Mouse (Mus musculus): Measurements from ENCODE around the gene Smarcb1. TPM values are rescaled to one million over a fixed set of nuclear protein-coding genes. Genes with fewer than 3 reads are reported as not detected.

The Smarcb1 gene
- polyA plus RNA-seq (2015; fragmentation: Nextera tagmentation; extraction: Ambion mirVana), result 336 and 349 TPM in 2 replicates

DNA sequence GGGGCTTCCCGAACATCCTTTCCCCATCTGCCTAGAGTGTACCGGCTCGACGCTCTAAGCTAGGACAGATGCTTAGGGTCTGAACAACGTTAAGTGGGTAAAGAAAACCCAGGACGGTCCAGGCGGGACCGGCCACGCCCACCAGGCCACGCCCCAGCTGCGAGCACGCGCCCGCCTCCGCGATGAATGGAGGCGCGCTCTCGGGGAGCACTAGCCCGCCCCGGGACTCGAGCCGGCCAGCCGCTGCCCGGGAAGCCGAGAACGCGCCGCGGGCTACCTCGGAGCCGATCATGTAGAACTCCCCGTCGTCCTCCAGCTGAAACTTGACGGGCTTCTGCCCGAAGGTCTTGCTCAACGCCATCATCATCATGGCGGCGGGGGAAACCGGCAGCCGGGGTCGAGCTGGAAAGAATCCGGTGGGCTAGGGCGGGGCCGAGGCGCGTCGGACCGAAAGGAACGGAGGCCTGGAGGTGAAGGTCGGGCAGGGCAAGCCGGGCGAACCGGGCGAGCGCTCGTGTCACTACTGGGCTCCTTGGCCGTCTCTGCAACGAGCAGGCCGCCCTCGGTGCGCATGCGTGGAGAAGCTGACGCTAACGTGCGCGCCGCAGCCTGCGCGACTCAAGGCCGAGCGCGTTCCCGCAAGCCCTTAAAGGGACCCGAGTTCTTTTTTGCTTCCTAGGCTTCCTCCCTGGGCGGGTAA, at the start of gene Smarcb1:
Smarcb1 (minus strand) TSS at position 592 of the 700 bp plus-strand sequence.
- under 1% methylated on average over 75 of the region's 76 CpGs for WGBS
- Histone ChIP-seq H3K4me1 (peaks cover 41% of the 10 kb centered on the region), H3K4me2 (peak within 1 kb of the TSS; percentile 81), H3K4me3 (peak within 1 kb of the TSS; percentile 91), H3K9ac (peak within 1 kb of the TSS; percentile 96), H3K27ac (peak within 1 kb of the TSS; percentile 97), H3K36me3 (ENCODE audit: poor library complexity, severe bottlenecking) (peaks cover 32% of the 10 kb centered on the region), H3K27me3 (no peaks in the 10 kb centered on the region), H3K9me3 (replicated peaks) (no peaks in the 10 kb centered on the region)
- ATAC-seq, result peak; percentile 93

DNA sequence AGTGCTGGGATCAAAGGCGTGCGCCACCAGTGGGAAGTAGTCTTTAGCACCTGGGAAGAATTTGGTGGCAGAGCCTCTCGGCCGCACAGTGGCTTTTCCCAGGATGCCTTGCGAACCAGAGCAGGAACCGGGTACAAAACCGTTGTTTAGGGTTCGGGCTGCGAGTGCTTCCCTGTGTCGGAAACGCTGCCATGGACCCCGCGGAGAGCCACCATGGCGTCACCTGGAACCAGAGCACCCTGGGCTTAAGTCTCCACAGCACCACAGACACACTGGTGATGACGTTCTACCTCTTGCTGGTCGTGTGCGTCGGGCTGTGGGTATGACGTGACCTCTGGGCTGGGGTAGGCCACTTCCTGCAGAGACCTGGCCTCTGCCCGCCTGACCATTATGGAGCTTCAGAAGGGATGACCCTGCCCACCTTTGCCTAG, 33.0 kb upstream of the Smarcb1 start, which contains the start of gene Gm5134:
Gm5134 (plus strand) TSS at position 134 of the 431 bp plus-strand sequence.
- WGBS, result 38% methylated on average over 20 of the region's 20 CpGs
- peaks cover 34% of the 10 kb centered on the region for H3K27me3 ChIP-seq
- peaks cover 13% of the 10 kb centered on the region for H3K4me1 ChIP-seq
- H3K27ac ChIP-seq, result no peak within 1 kb of the TSS
- no peaks in the 10 kb centered on the region for H3K36me3 ChIP-seq (ENCODE audit: poor library complexity, severe bottlenecking)
- 0 out of 2 replicates have a peak within 1 kb of the TSS, but pooled peaks have one; percentile 40 for H3K9ac ChIP-seq
- H3K9me3 ChIP-seq (replicated peaks), result no peaks in the 10 kb centered on the region
- ATAC-seq, result no peak
- peak within 1 kb of the TSS; percentile 43 for H3K4me2 ChIP-seq
- peak within 1 kb of the TSS; percentile 2; the same call in 1 of the 2 replicates for H3K4me3 ChIP-seq

DNA sequence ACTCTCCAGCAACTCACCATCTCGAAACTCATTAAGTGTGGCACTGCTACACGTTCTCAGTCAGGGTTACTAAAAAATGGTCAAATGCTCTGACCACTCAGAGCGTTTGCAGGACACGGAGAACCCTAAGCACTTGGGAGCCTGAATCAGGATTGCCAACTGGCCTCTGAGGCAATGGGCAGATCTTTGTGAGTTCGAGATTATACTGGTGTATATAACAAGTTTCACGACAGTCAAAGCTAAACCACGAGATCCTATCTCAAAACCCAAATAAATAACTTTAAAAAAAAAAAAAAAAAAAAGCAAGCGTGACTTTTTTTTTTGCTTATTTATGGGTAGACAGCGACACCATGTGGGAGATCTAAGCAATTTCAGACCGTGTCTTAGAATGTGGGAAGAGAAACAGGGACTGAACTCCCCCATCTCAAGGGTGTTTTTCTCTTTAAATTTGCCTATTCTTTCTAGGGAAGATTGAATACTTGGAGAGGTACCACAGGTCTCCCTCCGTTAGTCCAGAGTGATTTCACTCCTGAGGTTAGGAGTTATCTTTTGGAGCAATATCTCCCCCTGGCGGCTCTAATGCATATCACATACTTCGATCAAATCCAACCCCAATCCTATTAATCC, 30.1 kb upstream of the Smarcb1 start:
- peak; percentile 54 for ATAC-seq
- Histone ChIP-seq H3K4me2 (peak overlapping the region; percentile 80), H3K9me3 (replicated peaks) (no peaks in the 10 kb centered on the region), H3K4me3 (peak overlapping the region; percentile 42), H3K4me1 (peaks cover 13% of the 10 kb centered on the region), H3K9ac (peak overlapping the region; percentile 64), H3K27ac (no peak overlapping the region), H3K27me3 (peaks cover 35% of the 10 kb centered on the region), H3K36me3 (ENCODE audit: poor library complexity, severe bottlenecking) (no peaks in the 10 kb centered on the region)
- 4% methylated on average over 13 of the region's 13 CpGs for WGBS

DNA sequence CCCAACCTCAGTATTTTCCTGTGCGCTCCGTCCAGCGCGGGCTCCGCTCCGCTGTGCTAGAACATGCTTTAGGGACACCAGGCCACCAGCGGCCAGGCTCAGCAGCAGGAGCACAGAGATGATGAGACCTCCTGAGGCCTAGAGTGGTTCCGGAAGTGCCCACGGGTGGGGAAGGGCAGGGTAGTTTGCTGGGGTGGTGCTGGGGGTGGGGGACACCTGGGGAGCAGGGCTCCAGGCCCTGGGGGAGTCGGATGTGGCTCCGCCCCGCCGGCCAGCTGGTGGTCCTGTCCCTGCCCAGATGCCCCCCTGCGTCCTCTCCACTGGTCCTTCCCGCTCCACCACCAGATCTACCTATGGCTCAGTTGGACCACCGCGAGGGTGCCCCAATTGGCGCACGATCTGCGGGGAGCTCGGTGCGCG, 29.4 kb upstream of the Smarcb1 start:
- H3K36me3 ChIP-seq (ENCODE audit: poor library complexity, severe bottlenecking), result no peaks in the 10 kb centered on the region
- ATAC-seq, result peak; percentile 65
- peak overlapping the region; percentile 64 for H3K9ac ChIP-seq
- H3K4me2 ChIP-seq, result peak overlapping the region; percentile 80
- H3K27me3 ChIP-seq, result peaks cover 35% of the 10 kb centered on the region
- H3K27ac ChIP-seq, result no peak overlapping the region
- H3K4me1 ChIP-seq, result peaks cover 13% of the 10 kb centered on the region
- WGBS, result 1% methylated on average over 23 of the region's 23 CpGs
- no peaks in the 10 kb centered on the region for H3K9me3 ChIP-seq (replicated peaks)
- peak overlapping the region; percentile 42 for H3K4me3 ChIP-seq

DNA sequence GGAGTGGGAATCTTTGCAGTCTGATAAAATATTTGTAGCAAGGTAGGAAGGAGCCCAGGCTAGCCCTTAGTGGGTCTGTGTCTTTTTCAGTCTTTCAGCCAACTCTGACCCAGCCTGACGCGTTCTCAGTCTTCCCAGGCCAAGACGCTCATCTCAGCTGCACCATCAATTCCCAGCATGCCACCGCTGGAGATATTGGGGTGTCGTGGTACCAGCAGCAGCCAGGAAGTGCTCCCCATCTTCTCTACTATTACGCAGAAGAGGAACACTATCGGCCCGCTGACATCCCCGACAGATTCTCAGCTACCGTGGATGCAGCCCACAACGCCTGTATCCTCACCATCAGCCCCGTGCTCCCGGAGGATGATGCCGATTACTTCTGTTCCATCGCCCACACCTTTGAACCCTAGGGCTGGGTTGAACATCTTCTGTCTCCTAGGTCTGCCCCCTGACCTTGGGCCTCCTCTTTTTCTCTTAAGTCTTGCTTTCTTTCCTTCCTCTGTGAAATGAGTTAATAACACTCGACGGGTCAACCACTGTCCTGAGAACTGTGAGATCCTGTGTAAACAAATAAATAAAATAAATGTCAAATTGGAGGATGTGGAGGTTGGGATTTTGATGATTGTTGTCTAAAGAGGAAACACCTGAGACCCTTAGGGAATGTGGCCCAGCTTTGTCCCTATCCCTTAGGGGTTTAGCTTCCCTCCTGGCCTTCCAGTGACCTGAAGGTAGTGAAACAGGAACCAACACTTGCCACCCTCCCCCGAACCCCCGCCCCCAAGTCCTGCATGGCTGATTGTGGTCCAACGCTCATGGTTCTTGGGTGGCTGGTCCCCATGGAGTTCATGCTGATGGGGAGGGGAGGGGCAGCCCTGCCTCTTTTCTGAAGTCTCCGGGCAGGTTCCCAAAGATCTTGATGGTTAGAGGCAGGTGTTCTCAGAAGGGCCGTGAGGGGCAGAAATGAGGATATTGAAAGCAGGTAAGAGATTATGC, 27.9 kb upstream of the Smarcb1 start:
- peaks cover 13% of the 10 kb centered on the region for H3K4me1 ChIP-seq
- H3K9ac ChIP-seq, result no peak overlapping the region
- H3K27me3 ChIP-seq, result peaks cover 32% of the 10 kb centered on the region

DNA sequence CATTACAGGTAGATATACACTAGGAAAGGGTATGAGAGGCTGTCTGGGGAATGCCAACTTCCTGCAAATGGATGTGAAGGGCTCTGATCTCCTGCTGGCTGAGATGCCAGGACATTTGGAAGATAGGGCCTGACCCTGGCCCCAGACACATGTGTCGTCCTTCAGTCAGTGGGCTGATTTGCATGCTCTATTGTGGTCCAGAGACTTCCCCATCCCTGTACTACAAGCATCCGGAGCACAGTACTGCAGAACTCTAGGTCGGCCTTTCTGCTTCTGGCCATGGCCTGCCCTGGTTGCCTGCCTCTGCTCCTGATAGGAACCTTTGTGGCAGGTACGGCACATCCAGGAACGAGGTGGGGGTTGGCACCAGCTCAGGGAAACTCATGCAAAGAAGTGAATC, 26.7 kb upstream of the Smarcb1 start:
- Histone ChIP-seq H3K4me1 (peaks cover 18% of the 10 kb centered on the region), H3K27me3 (peaks cover 24% of the 10 kb centered on the region), H3K9me3 (replicated peaks) (no peaks in the 10 kb centered on the region), H3K36me3 (ENCODE audit: poor library complexity, severe bottlenecking) (no peaks in the 10 kb centered on the region), H3K4me2 (no peak overlapping the region), H3K9ac (no peak overlapping the region), H3K4me3 (no peak overlapping the region), H3K27ac (no peak overlapping the region)
- WGBS, result 82% methylated on average over 5 of the region's 5 CpGs
- no peak for ATAC-seq

More for the DNA sequence above, 27.9 kb upstream of the Smarcb1 start:
- no peaks in the 10 kb centered on the region for H3K36me3 ChIP-seq (ENCODE audit: poor library complexity, severe bottlenecking)
- H3K4me3 ChIP-seq, result no peak overlapping the region
- H3K27ac ChIP-seq, result no peak overlapping the region
- H3K9me3 ChIP-seq (replicated peaks), result no peaks in the 10 kb centered on the region
- WGBS, result 83% methylated on average over 22 of the region's 22 CpGs
- H3K4me2 ChIP-seq, result no peak overlapping the region
- no peak for ATAC-seq

DNA sequence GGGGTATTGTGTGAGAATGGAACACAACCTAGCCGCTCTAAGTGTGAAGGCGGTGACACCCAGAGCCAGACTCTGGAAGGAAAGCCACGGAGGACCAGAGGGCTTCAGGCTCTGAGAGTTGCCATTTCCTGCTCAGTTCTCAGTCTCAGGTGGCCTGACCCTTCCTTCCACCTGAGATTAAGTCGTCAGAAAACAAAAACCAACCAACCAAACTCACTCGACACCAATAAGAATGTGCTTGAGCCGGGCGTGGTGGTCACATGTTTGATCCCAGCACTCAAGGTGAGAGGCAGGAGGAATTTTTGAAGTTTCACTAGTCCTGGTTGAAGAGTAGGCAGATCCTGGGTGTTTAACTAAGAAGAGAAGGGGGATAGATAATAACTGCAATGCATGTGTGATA, 24.5 kb upstream of the Smarcb1 start:
- H3K4me2 ChIP-seq, result no peak overlapping the region
- 88% methylated on average over 7 of the region's 7 CpGs for WGBS
- ATAC-seq, result no peak
- no peak overlapping the region for H3K4me3 ChIP-seq
- H3K36me3 ChIP-seq (ENCODE audit: poor library complexity, severe bottlenecking), result no peaks in the 10 kb centered on the region
- peaks cover 13% of the 10 kb centered on the region for H3K4me1 ChIP-seq
- peaks cover 17% of the 10 kb centered on the region for H3K27me3 ChIP-seq
- H3K9ac ChIP-seq, result no peak overlapping the region
- no peaks in the 10 kb centered on the region for H3K9me3 ChIP-seq (replicated peaks)
- H3K27ac ChIP-seq, result no peak overlapping the region

DNA sequence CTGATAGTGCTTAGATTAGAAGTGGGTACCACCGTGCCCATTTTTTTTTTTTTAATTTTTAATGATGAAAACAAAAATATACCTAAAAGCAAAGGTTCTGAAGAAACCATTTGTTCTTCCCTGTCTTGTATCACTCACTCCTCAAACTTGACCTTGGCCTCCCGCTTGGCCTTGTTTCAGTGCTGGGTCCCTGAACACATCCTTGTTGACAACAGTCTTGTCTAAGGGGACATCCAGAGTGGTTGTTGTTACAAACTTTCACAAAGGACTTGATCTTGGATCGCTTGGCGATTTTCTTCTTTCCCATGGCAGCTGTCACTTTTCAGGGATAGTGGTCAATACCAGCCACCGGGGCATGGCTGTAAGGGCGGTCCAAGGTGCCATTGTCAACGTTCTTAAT, 23.8 kb upstream of the Smarcb1 start:
- no peak overlapping the region for H3K27ac ChIP-seq
- no peaks in the 10 kb centered on the region for H3K9me3 ChIP-seq (replicated peaks)
- H3K4me2 ChIP-seq, result no peak overlapping the region
- peaks cover 9% of the 10 kb centered on the region; the same call in 1 of the 2 replicates for H3K4me1 ChIP-seq
- no peaks in the 10 kb centered on the region for H3K36me3 ChIP-seq (ENCODE audit: poor library complexity, severe bottlenecking)
- no peak overlapping the region for H3K9ac ChIP-seq
- H3K27me3 ChIP-seq, result peaks cover 10% of the 10 kb centered on the region
- no peak for ATAC-seq
- WGBS, result 90% methylated on average over 7 of the region's 7 CpGs
- H3K4me3 ChIP-seq, result no peak overlapping the region

DNA sequence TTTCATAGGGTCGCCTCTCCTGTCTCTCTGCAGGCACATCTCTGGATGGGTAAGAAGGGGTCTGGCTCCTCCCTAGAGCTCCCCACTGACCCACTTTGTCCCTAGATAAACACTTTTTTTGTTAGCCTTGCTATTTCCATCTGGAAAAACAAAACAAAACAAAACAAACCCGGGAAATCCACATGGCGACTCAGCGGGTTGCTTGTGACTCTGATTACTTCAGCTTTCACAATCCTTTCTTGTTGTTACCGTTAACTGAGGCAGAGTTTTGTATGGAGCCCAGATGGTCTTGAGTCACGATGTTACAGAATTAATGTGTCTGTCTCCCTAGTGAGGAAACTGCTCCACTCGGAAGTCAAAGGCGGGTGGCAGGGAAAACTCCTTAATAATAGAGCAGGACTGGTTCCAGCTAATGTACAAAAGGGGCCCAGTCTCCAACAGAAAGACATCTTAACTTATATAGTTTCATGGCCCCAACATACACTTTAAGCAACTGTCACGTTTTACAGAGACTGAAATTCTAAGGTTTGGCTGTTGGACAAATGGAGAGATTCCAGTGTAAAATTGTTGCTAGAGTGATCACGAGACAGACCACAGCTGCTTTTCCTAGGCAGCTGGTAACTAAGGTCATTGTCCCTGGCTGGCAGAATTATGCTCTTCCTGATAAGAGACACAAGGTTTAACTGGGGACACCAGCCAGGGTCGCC, 22.8 kb upstream of the Smarcb1 start:
- 25% methylated on average over 11 of the region's 11 CpGs for WGBS
- Histone ChIP-seq H3K9ac (no peak overlapping the region), H3K4me2 (no peak overlapping the region), H3K27ac (peak overlapping the region; percentile 22; the same call in 1 of the 2 replicates), H3K9me3 (replicated peaks) (no peaks in the 10 kb centered on the region), H3K36me3 (ENCODE audit: poor library complexity, severe bottlenecking) (no peaks in the 10 kb centered on the region), H3K27me3 (peaks cover under 1% of the 10 kb centered on the region), H3K4me1 (peaks cover 9% of the 10 kb centered on the region; the same call in 1 of the 2 replicates), H3K4me3 (no peak overlapping the region)
- ATAC-seq, result no peak

DNA sequence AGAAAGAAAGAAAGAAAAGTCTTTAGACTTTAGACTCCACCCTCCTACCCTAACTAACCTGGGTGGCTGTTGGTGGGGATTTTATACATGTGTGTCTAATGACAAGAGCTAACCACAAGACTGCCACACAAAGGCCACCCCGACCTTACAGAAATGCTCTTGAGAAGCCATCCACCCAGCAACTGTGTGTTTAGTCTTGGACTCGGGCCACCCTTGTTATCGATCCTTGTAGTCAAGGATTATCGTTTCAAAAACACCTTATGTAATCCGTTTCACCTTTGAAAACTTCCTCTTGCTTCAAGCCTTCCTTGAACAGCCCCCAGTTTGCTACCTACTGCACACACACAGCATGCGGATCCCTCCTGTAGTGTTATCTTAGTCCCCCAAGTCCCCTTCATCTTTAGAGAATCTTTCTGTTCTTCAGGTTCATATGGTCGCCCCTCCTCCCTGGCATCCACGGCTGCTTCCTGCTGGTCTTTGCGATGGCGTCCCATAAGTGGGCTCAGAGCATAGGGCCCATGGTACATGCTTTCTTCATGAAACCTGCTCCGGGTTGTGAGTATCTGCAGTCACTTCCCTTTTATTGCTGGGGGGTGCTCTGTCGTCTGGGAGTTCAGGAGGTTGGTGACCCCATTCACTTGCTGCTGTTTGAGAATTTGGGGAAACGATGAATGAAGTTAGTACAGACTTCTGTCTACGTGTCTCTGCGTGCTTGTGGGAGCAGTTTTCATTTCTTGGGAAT, 21.5 kb upstream of the Smarcb1 start, which contains the start of gene Vpreb3:
Vpreb3 (plus strand) TSS at position 322 of the 742 bp plus-strand sequence.
- 85% methylated on average over 15 of the region's 15 CpGs for WGBS
- Histone ChIP-seq H3K27me3 (peaks cover 2% of the 10 kb centered on the region; the same call in 1 of the 2 replicates), H3K9me3 (replicated peaks) (no peaks in the 10 kb centered on the region), H3K9ac (no peak within 1 kb of the TSS), H3K27ac (no peak within 1 kb of the TSS; the same call in 1 of the 2 replicates), H3K36me3 (ENCODE audit: poor library complexity, severe bottlenecking) (no peaks in the 10 kb centered on the region), H3K4me2 (no peak within 1 kb of the TSS), H3K4me3 (no peak within 1 kb of the TSS), H3K4me1 (peaks cover 9% of the 10 kb centered on the region; the same call in 1 of the 2 replicates)
- ATAC-seq, result no peak

Data from forebrain, embryonic 13.5 days (tissue).